Mouse (Mus musculus): Measurements from ENCODE around the gene Gdpd3. TPM values are rescaled to one million over a fixed set of nuclear protein-coding genes. Genes with fewer than 3 reads are reported as not detected.

Gene Gdpd3
- polyA plus RNA-seq, 1 experiment from 2014 or later = 6.4 TPM

- H3K4me3 ChIP-seq (replicated peaks; ENCODE audit: low read depth, low read length) = no peak overlapping the region
- DNase-seq (ENCODE audit: low spot score) (no peak), ATAC-seq (replicated peaks; ENCODE audit: low FRiP score, low read depth) (no peak)
- WGBS = 25% methylated on average over 1 of the region's 1 CpGs
- peaks cover 4% of the 10 kb centered on the region; the same call in 1 of the 2 replicates for H3K4me1 ChIP-seq (replicated peaks; ENCODE audit: insufficient read depth, low read length)
- no peaks in the 10 kb centered on the region for H3K36me3 ChIP-seq (ENCODE audit: insufficient read depth, low read length)
- TF ChIP-seq CTCF (IDR thresholded peaks at IDR 0.05; ENCODE audit: low read depth) = peak; percentile 22; the same call in 1 of the 2 replicates
- no peak overlapping the region for H3K27ac ChIP-seq
- no peaks in the 10 kb centered on the region for H3K27me3 ChIP-seq (ENCODE audit: insufficient read depth, low read length)
- no peak overlapping the region for H3K4me2 ChIP-seq (ENCODE audit: low read length)
- no peaks in the 10 kb centered on the region for H3K9me3 ChIP-seq (replicated peaks; ENCODE audit: low read length)
- H3K9ac ChIP-seq (ENCODE audit: low read depth, low read length) = no peak overlapping the region
Measured at GRCm38 (mm10) chr7:126818818-126819217, 52.7 kb downstream of the Gdpd3 start.

GRCm38 (mm10) chr7:126821835-126822511 is 55.8 kb downstream of the Gdpd3 start:
- no peak overlapping the region for H3K4me3 ChIP-seq (replicated peaks; ENCODE audit: low read depth, low read length)
- no peak overlapping the region for H3K4me2 ChIP-seq (ENCODE audit: low read length)
- 29% methylated on average over 7 of the region's 7 CpGs for WGBS

DNA sequence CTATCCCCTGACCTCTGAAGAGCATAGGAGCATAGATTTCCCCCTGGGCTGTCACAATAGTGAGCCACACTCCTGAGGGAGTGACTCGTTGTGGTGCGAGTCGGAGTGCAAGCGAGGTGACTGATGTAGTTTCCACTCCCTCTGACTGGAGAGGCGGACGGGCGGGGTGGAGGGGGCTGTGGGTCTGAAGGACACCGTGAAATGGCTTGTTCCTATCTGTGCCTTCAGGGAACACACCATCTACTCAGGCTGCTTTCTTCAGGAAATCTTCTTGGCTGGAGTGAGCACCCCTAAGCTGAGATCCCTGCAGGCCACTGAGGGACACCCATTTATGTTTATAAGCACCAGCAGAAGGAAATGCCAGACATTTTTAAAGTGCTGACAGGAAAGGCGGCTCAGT is 56.6 kb downstream of the Gdpd3 start:
- peaks cover 4% of the 10 kb centered on the region; the same call in 1 of the 2 replicates for H3K4me1 ChIP-seq (replicated peaks; ENCODE audit: insufficient read depth, low read length)
- no peak overlapping the region for H3K4me3 ChIP-seq (replicated peaks; ENCODE audit: low read depth, low read length)
- no peak for ATAC-seq (replicated peaks; ENCODE audit: low FRiP score, low read depth)
- no peak overlapping the region for H3K27ac ChIP-seq
- no peak for DNase-seq (ENCODE audit: low spot score)
- TF ChIP-seq CTCF (IDR thresholded peaks at IDR 0.05; ENCODE audit: low read depth) = no peak
- H3K27me3 ChIP-seq (ENCODE audit: insufficient read depth, low read length) = no peaks in the 10 kb centered on the region
- peak overlapping the region; percentile 51 for H3K4me2 ChIP-seq (ENCODE audit: low read length)
- no peaks in the 10 kb centered on the region for H3K36me3 ChIP-seq (ENCODE audit: insufficient read depth, low read length)
- 20% methylated on average over 9 of the region's 9 CpGs for WGBS
- H3K9me3 ChIP-seq (replicated peaks; ENCODE audit: low read length) = no peaks in the 10 kb centered on the region
- H3K9ac ChIP-seq (ENCODE audit: low read depth, low read length) = no peak overlapping the region

More at GRCm38 (mm10) chr7:126821835-126822511, 55.8 kb downstream of the Gdpd3 start:
- peak; percentile 98 for TF ChIP-seq CTCF (IDR thresholded peaks at IDR 0.05; ENCODE audit: low read depth)
- ATAC-seq (replicated peaks; ENCODE audit: low FRiP score, low read depth) (no peak), DNase-seq (ENCODE audit: low spot score) (peak; percentile 86)
- Histone ChIP-seq H3K4me1 (replicated peaks; ENCODE audit: insufficient read depth, low read length) (peaks cover 4% of the 10 kb centered on the region; the same call in 1 of the 2 replicates), H3K27ac (no peak overlapping the region), H3K36me3 (ENCODE audit: insufficient read depth, low read length) (no peaks in the 10 kb centered on the region), H3K9me3 (replicated peaks; ENCODE audit: low read length) (no peaks in the 10 kb centered on the region), H3K9ac (ENCODE audit: low read depth, low read length) (no peak overlapping the region), H3K27me3 (ENCODE audit: insufficient read depth, low read length) (no peaks in the 10 kb centered on the region)

DNA sequence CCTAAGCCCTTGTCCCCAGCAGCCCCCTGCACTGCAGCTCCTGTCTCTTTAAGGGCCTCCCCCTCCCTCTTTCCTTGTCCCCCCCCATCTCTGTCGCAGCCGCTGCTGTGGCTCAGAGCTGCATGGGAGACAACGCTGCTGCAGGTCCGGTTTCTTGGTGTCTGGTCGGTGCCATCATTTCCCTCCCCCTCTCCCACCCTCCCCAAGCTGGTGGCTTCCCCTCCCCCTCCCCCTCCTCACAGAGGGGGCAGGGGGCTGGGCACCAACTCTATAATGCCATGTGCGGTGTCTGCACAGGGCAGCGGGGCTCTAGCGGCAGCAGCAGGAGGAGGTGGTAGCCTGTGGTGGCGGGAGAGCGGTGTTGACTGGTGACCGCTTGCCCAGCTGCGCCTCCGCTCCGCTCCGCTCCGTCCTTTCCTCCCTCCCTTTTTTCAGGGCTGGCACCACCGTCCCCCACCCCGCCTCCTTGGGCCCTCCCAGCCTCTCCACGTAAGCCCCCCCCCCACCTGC is 57.1 kb downstream of the Gdpd3 start:
- Histone ChIP-seq H3K4me2 (ENCODE audit: low read length) (peak overlapping the region; percentile 51), H3K9me3 (replicated peaks; ENCODE audit: low read length) (no peaks in the 10 kb centered on the region), H3K4me3 (replicated peaks; ENCODE audit: low read depth, low read length) (no peak overlapping the region), H3K27ac (no peak overlapping the region), H3K9ac (ENCODE audit: low read depth, low read length) (no peak overlapping the region), H3K4me1 (replicated peaks; ENCODE audit: insufficient read depth, low read length) (peaks cover 4% of the 10 kb centered on the region; the same call in 1 of the 2 replicates), H3K27me3 (ENCODE audit: insufficient read depth, low read length) (no peaks in the 10 kb centered on the region), H3K36me3 (ENCODE audit: insufficient read depth, low read length) (no peaks in the 10 kb centered on the region)
- no peak for TF ChIP-seq CTCF (IDR thresholded peaks at IDR 0.05; ENCODE audit: low read depth)
- ATAC-seq (replicated peaks; ENCODE audit: low FRiP score, low read depth) (0 out of 2 replicates have a peak, but pooled peaks have one; percentile 9), DNase-seq (ENCODE audit: low spot score) (no peak)
- WGBS = 1% methylated on average over 12 of the region's 19 CpGs

- Histone ChIP-seq H3K4me2 (ENCODE audit: low read length) (no peak overlapping the region), H3K9me3 (replicated peaks; ENCODE audit: low read length) (no peaks in the 10 kb centered on the region), H3K36me3 (ENCODE audit: insufficient read depth, low read length) (no peaks in the 10 kb centered on the region), H3K9ac (ENCODE audit: low read depth, low read length) (no peak overlapping the region), H3K4me3 (replicated peaks; ENCODE audit: low read depth, low read length) (no peak overlapping the region), H3K27me3 (ENCODE audit: insufficient read depth, low read length) (no peaks in the 10 kb centered on the region), H3K27ac (no peak overlapping the region), H3K4me1 (replicated peaks; ENCODE audit: insufficient read depth, low read length) (peaks cover 4% of the 10 kb centered on the region; the same call in 1 of the 2 replicates)
- 14% methylated on average over 10 of the region's 10 CpGs for WGBS
- no peak for ATAC-seq (replicated peaks; ENCODE audit: low FRiP score, low read depth)
- DNase-seq (ENCODE audit: low spot score) = no peak
- no peak for TF ChIP-seq CTCF (IDR thresholded peaks at IDR 0.05; ENCODE audit: low read depth)
Measured at GRCm38 (mm10) chr7:126823940-126824339, 57.8 kb downstream of the Gdpd3 start.

Other genes with a start within 250 kb of the Gdpd3 start
- gene Eif3c, start 199.9 kb upstream of the Gdpd3 start, polyA plus RNA-seq (2015; fragmentation: Nextera tagmentation; extraction: Ambion mirVana) = 213 and 217 TPM in 2 replicates
- 1.2 and 1.3 TPM in 2 replicates for gene Apobr, start 181.4 kb upstream of the Gdpd3 start, polyA plus RNA-seq (2015; fragmentation: Nextera tagmentation; extraction: Ambion mirVana)
- 34.4 and 36.9 TPM in 2 replicates for gene Cln3, start 180.5 kb upstream of the Gdpd3 start, polyA plus RNA-seq (2015; fragmentation: Nextera tagmentation; extraction: Ambion mirVana)
- gene Il27, start 171.4 kb upstream of the Gdpd3 start, polyA plus RNA-seq (2015; fragmentation: Nextera tagmentation; extraction: Ambion mirVana) = not detected in 2 replicates
- 24.5 and 24.8 TPM in 2 replicates for gene Nupr1, start 135.5 kb upstream of the Gdpd3 start, polyA plus RNA-seq (2015; fragmentation: Nextera tagmentation; extraction: Ambion mirVana)
- gene Sgf29, start 117.0 kb upstream of the Gdpd3 start, polyA plus RNA-seq (2015; fragmentation: Nextera tagmentation; extraction: Ambion mirVana) = 37.8 and 38.6 TPM in 2 replicates
- 13.4 and 17.3 TPM in 2 replicates for gene Sult1a1, start 89.9 kb upstream of the Gdpd3 start, polyA plus RNA-seq (2015; fragmentation: Nextera tagmentation; extraction: Ambion mirVana)
- gene Bola2, start 70.9 kb upstream of the Gdpd3 start, polyA plus RNA-seq (2015; fragmentation: Nextera tagmentation; extraction: Ambion mirVana) = 140 and 145 TPM in 2 replicates
- 7.1 and 9.0 TPM in 2 replicates for gene Slx1b, start 70.5 kb upstream of the Gdpd3 start, polyA plus RNA-seq (2015; fragmentation: Nextera tagmentation; extraction: Ambion mirVana)
- 13.1 and 14.6 TPM in 2 replicates for gene Coro1a, start 58.5 kb upstream of the Gdpd3 start, polyA plus RNA-seq (2015; fragmentation: Nextera tagmentation; extraction: Ambion mirVana)
- gene Mapk3, start 6.7 kb upstream of the Gdpd3 start, polyA plus RNA-seq (2015; fragmentation: Nextera tagmentation; extraction: Ambion mirVana) = 63.0 and 66.1 TPM in 2 replicates
- 158 and 188 TPM in 2 replicates for gene Ypel3, start 10.6 kb downstream of the Gdpd3 start, polyA plus RNA-seq (2015; fragmentation: Nextera tagmentation; extraction: Ambion mirVana)
- gene Tbx6, start 15.1 kb downstream of the Gdpd3 start, polyA plus RNA-seq (2015; fragmentation: Nextera tagmentation; extraction: Ambion mirVana) = 0.21 and 0.26 TPM in 2 replicates
- 189 and 192 TPM in 2 replicates for gene Ppp4c, start 26.2 kb downstream of the Gdpd3 start, polyA plus RNA-seq (2015; fragmentation: Nextera tagmentation; extraction: Ambion mirVana)
- 0.11 and 0.14 TPM in 2 replicates for gene Fam57b, start 31.3 kb downstream of the Gdpd3 start, polyA plus RNA-seq (2015; fragmentation: Nextera tagmentation; extraction: Ambion mirVana)
- gene 4930451I11Rik, start 65.3 kb downstream of the Gdpd3 start, polyA plus RNA-seq (2015; fragmentation: Nextera tagmentation; extraction: Ambion mirVana) = 0.37 TPM in 1 of 2 replicates, not detected in the other
- 7.6 and 7.7 TPM in 2 replicates for gene Doc2a, start 81.1 kb downstream of the Gdpd3 start, polyA plus RNA-seq (2015; fragmentation: Nextera tagmentation; extraction: Ambion mirVana)
- 16.3 and 20.5 TPM in 2 replicates for gene Hirip3, start 95.6 kb downstream of the Gdpd3 start, polyA plus RNA-seq (2015; fragmentation: Nextera tagmentation; extraction: Ambion mirVana)
- gene Ino80e, start 96.0 kb downstream of the Gdpd3 start, polyA plus RNA-seq (2015; fragmentation: Nextera tagmentation; extraction: Ambion mirVana) = 67.1 and 68.7 TPM in 2 replicates
- gene Taok2, start 118.4 kb downstream of the Gdpd3 start, polyA plus RNA-seq (2015; fragmentation: Nextera tagmentation; extraction: Ambion mirVana) = 26.2 and 30.0 TPM in 2 replicates
- 48.6 and 51.9 TPM in 2 replicates for gene Tmem219, start 156.6 kb downstream of the Gdpd3 start, polyA plus RNA-seq (2015; fragmentation: Nextera tagmentation; extraction: Ambion mirVana)
- 15.7 and 17.3 TPM in 2 replicates for gene Kctd13, start 162.5 kb downstream of the Gdpd3 start, polyA plus RNA-seq (2015; fragmentation: Nextera tagmentation; extraction: Ambion mirVana)
- 0.13 TPM in 1 of 2 replicates, not detected in the other for gene Asphd1, start 183.2 kb downstream of the Gdpd3 start, polyA plus RNA-seq (2015; fragmentation: Nextera tagmentation; extraction: Ambion mirVana)
- 1.2 and 1.7 TPM in 2 replicates for gene Sez6l2, start 184.2 kb downstream of the Gdpd3 start, polyA plus RNA-seq (2015; fragmentation: Nextera tagmentation; extraction: Ambion mirVana)
- 118 and 120 TPM in 2 replicates for gene Cdipt, start 209.6 kb downstream of the Gdpd3 start, polyA plus RNA-seq (2015; fragmentation: Nextera tagmentation; extraction: Ambion mirVana)
- 1.6 and 2.8 TPM in 2 replicates for gene Cdiptos, start 209.8 kb downstream of the Gdpd3 start, polyA plus RNA-seq (2015; fragmentation: Nextera tagmentation; extraction: Ambion mirVana)
- 27.5 and 28.9 TPM in 2 replicates for gene Mvp, start 248.3 kb downstream of the Gdpd3 start, polyA plus RNA-seq (2015; fragmentation: Nextera tagmentation; extraction: Ambion mirVana)

All from kidney, postnatal 0 days (tissue).